Mouse (Mus musculus): ENCODE data around the gene Vmn1r213.

The Vmn1r213 gene

GRCm38 (mm10) chr13:23007356-23007755, at the start of gene Vmn1r213:
Vmn1r213 (plus strand) TSS chr13:23007656.
- DNase-seq, result no peak

- DNase-seq, result no peak
Measured at GRCm38 (mm10) chr13:22990214-22990891, 17.1 kb upstream of the Vmn1r213 start.

GRCm38 (mm10) chr13:22992178-22992700, 15.2 kb upstream of the Vmn1r213 start:
- no peak for DNase-seq

DNA sequence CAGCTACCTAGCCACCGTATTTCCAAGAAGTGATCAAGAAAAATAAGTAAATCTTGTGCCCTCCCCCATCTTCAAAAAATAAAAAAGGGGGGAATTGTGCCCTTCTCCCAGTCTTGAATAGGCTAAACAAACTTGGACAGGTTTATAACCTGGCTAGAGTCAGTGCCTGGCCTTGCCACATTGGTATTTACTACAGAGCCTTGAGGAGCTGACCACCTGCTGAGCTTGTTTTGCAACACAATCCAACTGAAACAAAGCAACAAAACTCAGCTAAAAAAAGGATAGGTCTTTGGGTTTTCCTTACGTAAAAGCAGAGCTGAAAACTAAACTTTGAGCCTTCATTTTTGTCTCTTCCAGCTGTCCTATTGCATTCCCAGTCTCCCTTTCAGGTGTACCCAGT, 14.7 kb upstream of the Vmn1r213 start:
- DNase-seq, result no peak

GRCm38 (mm10) chr13:23018158-23018557, 10.7 kb downstream of the Vmn1r213 start:
- DNase-seq, result no peak

GRCm38 (mm10) chr13:23024812-23025211, 17.4 kb downstream of the Vmn1r213 start:
- no peak for DNase-seq

DNA sequence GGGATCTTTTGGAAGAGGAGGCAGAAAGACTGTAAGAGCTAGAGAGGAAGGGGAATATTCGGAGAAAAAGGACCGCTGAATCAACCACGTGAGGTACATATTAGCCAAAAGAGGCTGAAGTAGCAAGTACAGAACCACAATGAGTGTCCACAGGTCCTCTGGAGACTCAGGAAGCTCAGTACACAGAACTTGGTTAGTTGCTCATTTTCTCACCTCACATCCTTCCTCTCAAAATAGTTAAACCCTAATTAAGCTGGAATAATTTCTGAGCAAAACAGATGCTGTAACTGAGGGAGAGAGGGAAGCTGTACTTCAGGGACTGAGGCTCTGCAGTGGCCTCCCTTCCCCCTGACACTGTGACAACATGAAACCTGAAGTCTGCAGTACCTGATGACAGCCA, 22.7 kb downstream of the Vmn1r213 start, which contains the start of gene Vmn1r214:
Gene Vmn1r214 (plus strand): TSS at position 301 of the 400 bp plus-strand sequence.
- no peak for DNase-seq

DNA sequence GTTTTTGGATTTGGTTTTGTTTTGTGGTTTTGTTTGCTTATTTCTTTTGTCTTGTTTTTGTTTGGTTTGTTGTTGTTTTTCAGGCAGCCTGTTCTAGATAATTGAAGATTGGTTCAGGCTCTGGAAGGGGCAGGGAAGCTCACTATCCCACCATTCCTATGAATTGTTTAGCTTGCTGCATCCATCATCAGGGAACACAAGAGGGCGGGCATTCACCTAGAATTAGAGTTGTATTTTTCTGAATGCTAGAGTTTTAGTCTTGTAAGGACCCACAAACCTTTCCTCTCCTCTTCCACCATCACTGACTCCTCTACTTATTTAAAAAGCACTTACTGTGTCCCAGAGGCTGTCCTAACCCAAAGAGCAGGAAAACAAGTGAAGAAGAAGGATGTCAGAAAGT, 50.3 kb downstream of the Vmn1r213 start:
- DNase-seq, result no peak

Measured in kidney, postnatal 10 days (tissue).